Mouse (Mus musculus) heart, postnatal 14 days (tissue): ENCODE measurements around the gene Olfr1258. TPM values are rescaled to one million over a fixed set of nuclear protein-coding genes. Genes with fewer than 3 reads are reported as not detected.
"Not testable (repeated sequence)": the region's sequence is repeated elsewhere in the genome, so short reads cannot be mapped to it uniquely, and the experiment has no call there.

Source experiments
- DNase-seq, 2 experiments: peaks; one replicate each; pipeline ENCODE4 v3.0.0; 2021 to 2022
- intact Hi-C: fragments of 180-260 bp; cut with DNase I; formaldehyde crosslinking; loops from one replicate; pipeline ENCODE4 v1.15.1; 2025
- long read RNA-seq, 2 experiments: library from polyadenylated mRNA; stranded (forward); transcript quantifications; one replicate each; pipeline ENCODE4 v2.0.0; 2021
- total RNA-seq, 2 experiments: library from RNA; stranded (reverse); gene quantifications; 2 replicates each; pipeline ENCODE4 v1.2.3; 2021

Gene Olfr1258
- not detected for total RNA-seq
- long read RNA-seq, experiment 1 = 0 reads
- long read RNA-seq, experiment 2 = 0 reads

GRCm38 (mm10) chr2:89927009-89927408 lies at the start of gene Olfr1258:
Gene Olfr1258, plus strand, starts transcription at chr2:89927309.
- intact Hi-C loops = no loop called here
- no peak for DNase-seq

- intact Hi-C loops = no loop called here
- no peak for DNase-seq
Measured at GRCm38 (mm10) chr2:89878137-89878536, 49.0 kb upstream of the Olfr1258 start, which contains the start of gene Olfr1257. Gene Olfr1257, plus strand, starts transcription at chr2:89878437.

DNA sequence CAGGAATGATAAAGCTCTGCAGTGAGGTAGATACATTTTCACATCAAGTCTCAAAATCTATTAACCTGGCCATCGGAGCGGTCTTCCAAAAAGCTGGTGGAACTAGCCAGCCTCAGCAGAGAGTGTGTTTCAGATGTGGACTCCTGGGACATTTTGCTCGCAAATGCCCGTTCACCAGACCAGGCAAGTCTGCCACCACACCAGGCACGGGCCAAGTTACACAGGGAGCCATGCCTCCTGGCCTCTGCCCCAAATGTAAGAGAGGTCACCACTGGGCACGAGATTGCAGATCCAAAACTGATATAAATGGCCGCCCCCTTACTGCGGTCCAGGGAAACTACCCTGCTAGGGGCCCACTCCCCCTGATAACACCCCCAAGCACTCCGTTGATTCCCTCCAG lies 14.5 kb upstream of the Olfr1258 start:
- intact Hi-C loops, DNase-seq: not testable (repeated sequence)

DNA sequence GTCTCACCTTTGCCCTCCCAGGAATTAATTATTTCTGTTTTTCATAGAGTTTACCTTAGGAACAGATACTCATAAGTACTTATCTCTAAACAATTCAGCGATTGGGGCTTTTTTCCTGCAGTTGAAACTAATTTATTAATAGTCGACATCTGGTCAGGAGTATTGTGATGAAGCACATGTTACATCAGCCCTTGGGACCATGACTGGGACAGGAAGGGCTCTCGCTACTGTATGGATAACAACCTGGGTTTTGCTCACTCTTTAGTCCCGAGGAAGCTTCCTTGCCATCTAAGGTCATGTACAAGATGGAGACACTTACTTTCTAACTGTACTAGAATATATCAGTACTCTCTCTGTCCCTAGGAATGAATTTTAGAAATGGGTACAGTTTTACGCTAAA lies 21.5 kb downstream of the Olfr1258 start, which contains the start of gene Olfr1259:
Gene Olfr1259, minus strand, starts transcription at position 101 of the 400 bp plus-strand sequence.
- intact Hi-C loops = no loop called here

GRCm38 (mm10) chr2:89974184-89974583 lies 47.1 kb downstream of the Olfr1258 start, which contains the start of gene Olfr1260:
Gene Olfr1260, plus strand, starts transcription at chr2:89974340.
- intact Hi-C loops = no loop called here
- DNase-seq = no peak

More for the DNA sequence above, 21.5 kb downstream of the Olfr1258 start, which contains the start of gene Olfr1259:
- DNase-seq = no peak

DNA sequence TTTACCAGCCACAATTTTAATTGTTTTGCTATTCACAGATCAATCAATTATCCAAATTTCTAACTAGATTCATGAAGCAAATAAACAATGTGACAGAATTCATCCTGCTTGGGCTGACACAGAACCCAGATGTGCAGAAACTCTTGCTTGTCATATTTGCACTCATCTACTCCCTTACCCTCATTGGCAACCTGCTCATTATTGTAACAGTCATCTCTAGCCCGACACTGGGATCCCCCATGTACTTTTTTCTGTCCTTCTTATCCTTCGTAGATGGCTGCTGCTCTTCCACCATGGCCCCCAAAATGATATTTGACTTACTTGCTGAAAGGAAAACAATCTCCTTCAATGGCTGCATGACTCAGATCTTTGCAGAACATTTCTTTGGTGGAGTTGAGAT lies 50.6 kb downstream of the Olfr1258 start:
- intact Hi-C loops = no loop called here
- no peak for DNase-seq

Other genes starting within 250 kb of the Olfr1258 start
- not detected for gene Olfr1252, start 202.3 kb upstream of the Olfr1258 start, total RNA-seq
- gene Olfr1253, start 170.2 kb upstream of the Olfr1258 start, total RNA-seq = not detected
- gene Olfr1254, start 133.7 kb upstream of the Olfr1258 start, total RNA-seq = not detected
- not detected for gene Olfr1255, start 115.3 kb upstream of the Olfr1258 start, total RNA-seq
- gene Olfr1256, start 85.8 kb upstream of the Olfr1258 start, total RNA-seq = not detected
- gene Olfr48, start 79.1 kb upstream of the Olfr1258 start, total RNA-seq = not detected
- not detected for gene Olfr1257, start 48.9 kb upstream of the Olfr1258 start, total RNA-seq
- not detected for gene Olfr1259, start 21.4 kb downstream of the Olfr1258 start, total RNA-seq
- gene Olfr1260, start 47.0 kb downstream of the Olfr1258 start, total RNA-seq = not detected
- not detected for gene Olfr1261, start 63.9 kb downstream of the Olfr1258 start, total RNA-seq
- gene Olfr1262, start 72.8 kb downstream of the Olfr1258 start, total RNA-seq = not detected
- not detected for gene Olfr1263, start 84.8 kb downstream of the Olfr1258 start, total RNA-seq
- gene Olfr1264, start 98.3 kb downstream of the Olfr1258 start, total RNA-seq = not detected
- gene Olfr1265, start 108.0 kb downstream of the Olfr1258 start, total RNA-seq = not detected
- gene Olfr140, start 136.3 kb downstream of the Olfr1258 start, total RNA-seq = not detected
- gene Olfr1269, start 194.1 kb downstream of the Olfr1258 start, total RNA-seq = not detected
- not detected for gene Olfr32, start 215.0 kb downstream of the Olfr1258 start, total RNA-seq
- not detected for gene Olfr1270, start 225.8 kb downstream of the Olfr1258 start, total RNA-seq